23 mouse cellular contexts compared by ENCODE assay signal in genomic region chr2:43437251-43437650, GRCm38 (mm10).
DNase-seq lines count a peak whose midpoint lies in the region; ATAC-seq and TF ChIP-seq lines count a peak whose summit lies in the region.
"Had no signal": no experiment of that assay in that cellular context is flagged by ENCODE, and none has a peak within 500 bp of the region (broad histone marks: within the 10 kb centered on the region; RNA-seq: fewer than 3 reads in every experiment).

No protein-coding gene starts in this region.

- no peaks in the 10 kb centered on the region for H3K4me1 ChIP-seq in lung, embryonic 14.5 days (ENCODE audit: insufficient read depth)
- no peaks in the 10 kb centered on the region for H3K4me1 ChIP-seq in lung, postnatal 0 days (ENCODE audit: insufficient read depth, low read depth, low read length)
- no peaks in the 10 kb centered on the region for H3K4me1 ChIP-seq in neural tube, embryonic 11.5 days (ENCODE audit: control insufficient read depth, insufficient read depth, low read length)
- H3K4me1 ChIP-seq in neural tube, embryonic 15.5 days, result no peaks in the 10 kb centered on the region
- H3K4me1 ChIP-seq: embryonic facial prominence, embryonic 13.5 days; embryonic facial prominence, embryonic 15.5 days; forebrain, embryonic 10.5 days; forebrain, embryonic 12.5 days had no signal

- no peak overlapping the region for H3K27ac ChIP-seq in lung, embryonic 14.5 days (ENCODE audit: low read depth)
- no peak overlapping the region for H3K27ac ChIP-seq in lung, postnatal 0 days (ENCODE audit: low read length)
- no peak overlapping the region for H3K27ac ChIP-seq in neural tube, embryonic 11.5 days (ENCODE audit: low read depth, low read length)
- no peak overlapping the region for H3K27ac ChIP-seq in neural tube, embryonic 15.5 days (replicated peaks)
- H3K27ac ChIP-seq: embryonic facial prominence, embryonic 13.5 days; embryonic facial prominence, embryonic 15.5 days; forebrain, embryonic 10.5 days; forebrain, embryonic 12.5 days had no signal

- H3K9me3 ChIP-seq in lung, embryonic 14.5 days (ENCODE audit: low read depth, low read length), result no peaks in the 10 kb centered on the region
- no peaks in the 10 kb centered on the region for H3K9me3 ChIP-seq in lung, postnatal 0 days (ENCODE audit: low read length)
- no peaks in the 10 kb centered on the region; the same call in 1 of the 2 replicates for H3K9me3 ChIP-seq in neural tube, embryonic 11.5 days (ENCODE audit: control insufficient read depth, low read length)
- no peaks in the 10 kb centered on the region for H3K9me3 ChIP-seq in neural tube, embryonic 15.5 days (replicated peaks)
- H3K9me3 ChIP-seq: embryonic facial prominence, embryonic 13.5 days; embryonic facial prominence, embryonic 15.5 days; forebrain, embryonic 10.5 days; forebrain, embryonic 12.5 days had no signal

- DNase-seq in lung, embryonic 14.5 days, result peak; percentile 2
- DNase-seq in lung, postnatal 36 days, result no peak
- peak; percentile 61 for DNase-seq in lung, postnatal 0 days (ENCODE audit: low spot score)
- no peak for DNase-seq in lung, postnatal 4 days
- no peak for DNase-seq in neural tube, embryonic 11.5 days (ENCODE audit: low spot score)
- no peak for DNase-seq in right cerebral cortex, postnatal 10 days (ENCODE audit: low spot score in 2 of 2)
- DNase-seq: adrenal gland, adult 2 months; adrenal gland, postnatal 10 days; adrenal gland, postnatal 25 days; cerebellum, adult 11 months; cerebellum, adult 18-20 months; cerebellum, adult 8-10 months; cerebellum, adult 9-11 months; cerebellum, postnatal 14 days; cerebellum, postnatal 36 days had no signal

- H3K4me3 ChIP-seq in lung, embryonic 14.5 days (ENCODE audit: low read depth, low read length), result no peak overlapping the region
- no peak overlapping the region for H3K4me3 ChIP-seq in lung, postnatal 0 days (ENCODE audit: low read depth, low read length)
- no peak overlapping the region for H3K4me3 ChIP-seq in neural tube, embryonic 11.5 days (ENCODE audit: low read depth, low read length)
- H3K4me3 ChIP-seq in neural tube, embryonic 15.5 days (replicated peaks), result no peak overlapping the region
- H3K4me3 ChIP-seq: embryonic facial prominence, embryonic 13.5 days; embryonic facial prominence, embryonic 15.5 days; erythroblast, embryonic 14.5 days; forebrain, embryonic 10.5 days; forebrain, embryonic 12.5 days had no signal

- no peaks in the 10 kb centered on the region for H3K36me3 ChIP-seq in lung, embryonic 14.5 days (ENCODE audit: insufficient read depth)
- no peaks in the 10 kb centered on the region for H3K36me3 ChIP-seq in lung, postnatal 0 days (ENCODE audit: insufficient read depth, low read length)
- H3K36me3 ChIP-seq in neural tube, embryonic 11.5 days (ENCODE audit: control insufficient read depth, insufficient read depth, low read length), result no peaks in the 10 kb centered on the region
- H3K36me3 ChIP-seq in neural tube, embryonic 15.5 days, result no peaks in the 10 kb centered on the region
- H3K36me3 ChIP-seq: embryonic facial prominence, embryonic 13.5 days; embryonic facial prominence, embryonic 15.5 days; forebrain, embryonic 10.5 days; forebrain, embryonic 12.5 days had no signal

- no peak overlapping the region for H3K4me2 ChIP-seq in lung, embryonic 14.5 days
- no peak overlapping the region for H3K4me2 ChIP-seq in lung, postnatal 0 days (replicated peaks; ENCODE audit: low read depth, low read length)
- no peak overlapping the region for H3K4me2 ChIP-seq in neural tube, embryonic 11.5 days (ENCODE audit: low read depth)
- no peak overlapping the region for H3K4me2 ChIP-seq in neural tube, embryonic 15.5 days
- H3K4me2 ChIP-seq: embryonic facial prominence, embryonic 13.5 days; embryonic facial prominence, embryonic 15.5 days; forebrain, embryonic 12.5 days had no signal

- ATAC-seq in lung, embryonic 14.5 days (ENCODE audit: insufficient read depth), result peak; percentile 44; the same call in 1 of the 2 replicates
- ATAC-seq in lung, postnatal 0 days, result peak; percentile 70
- ATAC-seq in neural tube, embryonic 11.5 days (ENCODE audit: insufficient read depth, low FRiP score, low TSS enrichment), result 0 out of 2 replicates have a peak, but pooled peaks have one; percentile 1
- no peak for ATAC-seq in neural tube, embryonic 15.5 days (ENCODE audit: low FRiP score)
- ATAC-seq: forebrain, embryonic 14.5 days; forebrain, embryonic 16.5 days had no signal

- H3K9ac ChIP-seq in lung, embryonic 14.5 days, result no peak overlapping the region
- H3K9ac ChIP-seq in lung, postnatal 0 days (replicated peaks; ENCODE audit: low read depth), result no peak overlapping the region
- no peak overlapping the region for H3K9ac ChIP-seq in neural tube, embryonic 11.5 days (ENCODE audit: low read length)
- no peak overlapping the region for H3K9ac ChIP-seq in neural tube, embryonic 15.5 days (replicated peaks)
- H3K9ac ChIP-seq: embryonic facial prominence, embryonic 13.5 days; embryonic facial prominence, embryonic 15.5 days; forebrain, embryonic 12.5 days had no signal

- 53% methylated on average over 3 of the region's 3 CpGs for WGBS in lung, embryonic 14.5 days
- 30% methylated on average over 3 of the region's 3 CpGs for WGBS in lung, postnatal 0 days
- WGBS in neural tube, embryonic 11.5 days, result 34% methylated on average over 3 of the region's 3 CpGs
- 18% methylated on average over 3 of the region's 3 CpGs for WGBS in neural tube, embryonic 15.5 days

- no peak for TF ChIP-seq CTCF in lung, embryonic 14.5 days (IDR thresholded peaks at IDR 0.05; ENCODE audit: low read depth)
- TF ChIP-seq CTCF in lung, postnatal 0 days (IDR thresholded peaks at IDR 0.05), result no peak

- H3K27me3 ChIP-seq in lung, embryonic 14.5 days (ENCODE audit: insufficient read depth, low read length), result no peaks in the 10 kb centered on the region
- H3K27me3 ChIP-seq in lung, postnatal 0 days (replicated peaks; ENCODE audit: insufficient read depth, low read length), result no peaks in the 10 kb centered on the region
- H3K27me3 ChIP-seq in neural tube, embryonic 11.5 days (ENCODE audit: control insufficient read depth, insufficient read depth, low read length), result no peaks in the 10 kb centered on the region
- no peaks in the 10 kb centered on the region for H3K27me3 ChIP-seq in neural tube, embryonic 15.5 days (replicated peaks)
- H3K27me3 ChIP-seq: embryonic facial prominence, embryonic 13.5 days; embryonic facial prominence, embryonic 15.5 days; forebrain, embryonic 12.5 days had no signal

- TF ChIP-seq EP300 in lung, postnatal 0 days (IDR thresholded peaks at IDR 0.05), result peak; percentile 57

Comparison
In these comparisons a context has a peak if more than half of its experiments do, and no peak if none do; other contexts are left out.
1. DNase-seq: peak in lung, embryonic 14.5 days (single experiment) and lung, postnatal 0 days (single experiment); none in lung, postnatal 36 days (single experiment), lung, postnatal 4 days (0 of 2), neural tube, embryonic 11.5 days (single experiment) and right cerebral cortex, postnatal 10 days (0 of 2).